Mouse (Mus musculus) myocyte (in vitro differentiated cells): ENCODE data around the gene Aldh3b1. TPM values are rescaled to one million over a fixed set of nuclear protein-coding genes. Genes with fewer than 3 reads are reported as not detected.

Experiments
- H3K27me3 ChIP-seq: one replicate; pipeline ENCODE4 v1.6.1; 2011; ENCODE audit not compliant: control insufficient read depth, insufficient read depth, insufficient read length
- H3K36me3 ChIP-seq: one replicate; pipeline ENCODE4 v1.6.1; 2011; ENCODE audit not compliant: control insufficient read depth, insufficient read depth
- H3K4me2 ChIP-seq: one replicate; pipeline ENCODE4 v1.6.1; 2011; ENCODE audit warnings: low read depth, control low read depth
- H3K4me3 ChIP-seq: one replicate; pipeline ENCODE4 v1.5.1; 2011; ENCODE audit warnings: mild to moderate bottlenecking, control low read depth, moderate library complexity
- H3K79me2 ChIP-seq: one replicate; pipeline ENCODE4 v1.6.1; 2011; ENCODE audit not compliant: control insufficient read depth, insufficient read depth
- H3ac ChIP-seq: one replicate; pipeline ENCODE4 v1.6.1; 2011; ENCODE audit not compliant: control insufficient read depth, insufficient read length
- CEBPB ChIP-seq: IDR thresholded peaks from 2 replicates; pipeline ENCODE4 v1.6.1; 2011; ENCODE audit warnings: mild to moderate bottlenecking, moderate library complexity; ENCODE audit not compliant: poor library complexity, insufficient read depth, severe bottlenecking
- E2F4 ChIP-seq: IDR thresholded peaks from one replicate; pipeline ENCODE4 v1.6.1; 2011; ENCODE audit warnings: mild to moderate bottlenecking, control low read depth, moderate library complexity; ENCODE audit not compliant: insufficient read depth
- MAX ChIP-seq: IDR thresholded peaks from one replicate; pipeline ENCODE4 v1.6.1; 2011; ENCODE audit warnings: low read depth, mild to moderate bottlenecking, control low read depth
- MYOD1 ChIP-seq, 3 experiments: IDR thresholded peaks; one replicate each; pipeline ENCODE4 v1.6.1; 2011; ENCODE audit warnings: control low read depth in 2 of 3, low read depth in 2 of 3, mild to moderate bottlenecking in 2 of 3, moderate library complexity in 1 of 3; ENCODE audit not compliant: insufficient read length in 2 of 3, control insufficient read depth in 1 of 3
- MYOG ChIP-seq, 3 experiments: IDR thresholded peaks; one replicate each; pipeline ENCODE4 v1.6.1; 2011; ENCODE audit warnings: control low read depth in 2 of 3, low read depth in 2 of 3, mild to moderate bottlenecking in 2 of 3; ENCODE audit not compliant: insufficient read length in 2 of 3, control insufficient read depth in 1 of 3, insufficient read depth in 1 of 3
- POLR2A ChIP-seq: IDR thresholded peaks from one replicate; pipeline ENCODE4 v1.6.1; 2011; ENCODE audit warnings: low read depth, mild to moderate bottlenecking, control low read depth, moderate library complexity; ENCODE audit not compliant: insufficient read length
- POLR2AphosphoS2 ChIP-seq: IDR thresholded peaks from one replicate; pipeline ENCODE4 v1.6.1; 2011; ENCODE audit warnings: low read depth, control low read depth; ENCODE audit not compliant: insufficient read length
- REST ChIP-seq: IDR thresholded peaks from one replicate; pipeline ENCODE4 v1.6.1; 2011; ENCODE audit warnings: mild to moderate bottlenecking, control low read depth, moderate library complexity; ENCODE audit not compliant: insufficient read depth, insufficient read length
- SRF ChIP-seq: IDR thresholded peaks from one replicate; pipeline ENCODE4 v1.6.1; 2011; ENCODE audit warnings: low read depth; ENCODE audit not compliant: control insufficient read depth, insufficient read length
- TCF12 ChIP-seq: IDR thresholded peaks from one replicate; pipeline ENCODE4 v1.6.1; 2011; ENCODE audit warnings: mild to moderate bottlenecking, control low read depth; ENCODE audit not compliant: poor library complexity, insufficient read depth, severe bottlenecking
- TCF3 ChIP-seq: IDR thresholded peaks from one replicate; pipeline ENCODE4 v1.6.1; 2011; ENCODE audit warnings: low read depth, control low read depth; ENCODE audit not compliant: insufficient read length
- USF1 ChIP-seq: IDR thresholded peaks from one replicate; pipeline ENCODE4 v1.6.1; 2011; ENCODE audit warnings: low read depth, mild to moderate bottlenecking, control low read depth, moderate library complexity
- polyA plus RNA-seq: library from polyadenylated mRNA; unstranded; fragments of >200 nt; fragmentation: generic; extraction: Trizol; gene quantifications from one replicate; pipeline ENCODE4 v1.2.1, GENCODE M21; 2012; ENCODE audit warnings: missing spikeins

Aldh3b1 gene
- polyA plus RNA-seq, 1 experiment, result 51.8 TPM

DNA sequence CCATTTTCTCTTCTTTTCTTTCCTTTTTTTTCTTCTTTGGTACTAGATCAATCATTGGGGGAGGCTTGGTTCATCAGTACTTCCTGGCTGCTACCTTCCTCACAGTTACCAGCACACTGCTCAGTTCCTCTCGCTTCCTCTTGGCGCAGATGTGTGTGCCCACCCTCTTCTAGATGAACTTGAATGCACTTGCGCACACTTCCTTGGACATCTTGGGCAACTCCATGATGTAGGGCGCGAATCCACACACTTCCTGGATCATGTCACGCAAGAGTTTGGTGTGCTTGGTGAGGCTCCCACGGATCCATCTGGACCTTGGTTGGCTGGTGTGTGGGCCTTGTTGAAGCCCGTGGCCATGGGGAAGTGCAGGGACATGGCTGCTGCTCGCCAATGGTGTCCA, 2.1 kb upstream of the Aldh3b1 start:
- TF ChIP-seq MAX (no peak), TCF12 (no peak), REST (no peak), POLR2A (no peak), SRF (no peak), CEBPB (no peak), MYOD1 (IDR thresholded peaks at IDR 0.05; ENCODE audit: control insufficient read depth in 1 of 3, insufficient read length in 2 of 3, low read depth in 2 of 3) (no peak), POLR2AphosphoS2 (no peak), USF1 (no peak), E2F4 (no peak), TCF3 (no peak), MYOG (IDR thresholded peaks at IDR 0.05; ENCODE audit: control insufficient read depth in 1 of 3, insufficient read depth in 1 of 3, insufficient read length in 2 of 3, low read depth in 2 of 3) (no peak)
- no peak overlapping the region for H3K4me3 ChIP-seq

DNA sequence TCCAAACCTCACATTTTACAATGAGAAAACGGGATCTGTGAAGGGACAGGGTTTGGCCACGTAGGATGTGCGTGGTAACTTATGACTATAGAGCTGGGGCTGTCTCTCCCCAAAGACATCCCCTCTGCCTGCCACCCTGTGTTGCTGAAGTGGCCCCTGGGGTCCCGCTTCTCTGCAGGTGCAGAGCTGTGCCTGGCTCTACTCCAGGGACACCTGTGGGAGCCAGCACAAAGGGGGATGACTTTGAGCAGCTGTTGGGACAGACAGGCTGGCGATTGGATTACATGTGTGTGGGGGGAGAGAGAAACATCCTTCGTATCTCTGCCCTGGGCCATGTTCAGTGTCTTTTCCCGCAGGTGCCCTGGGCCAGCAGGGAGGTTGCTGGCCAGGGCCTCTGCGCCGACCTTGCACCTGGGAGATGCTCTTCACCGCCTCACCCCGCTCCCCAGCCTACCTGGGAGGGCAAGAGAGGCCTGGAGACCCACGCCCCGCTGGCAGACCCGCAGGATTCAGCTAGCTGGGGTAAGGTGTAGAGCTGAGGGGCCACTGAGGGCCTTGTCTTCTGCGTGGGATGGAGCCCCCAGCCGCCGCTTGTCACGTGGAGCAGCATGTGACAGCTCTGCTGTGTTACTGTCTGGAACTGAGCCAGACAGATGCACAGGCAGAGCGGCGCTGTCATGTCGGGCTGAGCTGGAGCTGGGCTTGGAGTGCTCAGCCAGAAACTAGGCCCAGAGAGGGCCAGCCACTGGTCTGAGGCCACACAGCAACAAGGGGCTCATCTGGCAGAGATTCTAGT, 852 bp upstream of the Aldh3b1 start:
- no peak overlapping the region for H3K4me3 ChIP-seq
- no peaks in the 10 kb centered on the region for H3K36me3 ChIP-seq
- H3K27me3 ChIP-seq, result no peaks in the 10 kb centered on the region
- TF ChIP-seq POLR2AphosphoS2 (no peak), USF1 (no peak), TCF3 (no peak), SRF (no peak), MYOG (IDR thresholded peaks at IDR 0.05; ENCODE audit: control insufficient read depth in 1 of 3, insufficient read depth in 1 of 3, insufficient read length in 2 of 3, low read depth in 2 of 3) (peak in 1 of 3 experiments; percentile 58), MYOD1 (IDR thresholded peaks at IDR 0.05; ENCODE audit: control insufficient read depth in 1 of 3, insufficient read length in 2 of 3, low read depth in 2 of 3) (peak in 2 of 3 experiments; percentile 55 to 75), E2F4 (no peak), REST (no peak)
- H3ac ChIP-seq, result no peak overlapping the region
- peak overlapping the region; percentile 56 for H3K4me2 ChIP-seq
- no peaks in the 10 kb centered on the region for H3K79me2 ChIP-seq

More for the DNA sequence above, 2.1 kb upstream of the Aldh3b1 start:
- Histone ChIP-seq H3K36me3 (no peaks in the 10 kb centered on the region), H3K27me3 (no peaks in the 10 kb centered on the region), H3ac (no peak overlapping the region), H3K79me2 (no peaks in the 10 kb centered on the region), H3K4me2 (no peak overlapping the region)

- Histone ChIP-seq H3K27me3 (no peaks in the 10 kb centered on the region), H3K4me2 (peak overlapping the region; percentile 56), H3ac (no peak overlapping the region), H3K4me3 (peak overlapping the region; percentile 15), H3K36me3 (no peaks in the 10 kb centered on the region), H3K79me2 (no peaks in the 10 kb centered on the region)
- TF ChIP-seq TCF3 (no peak), USF1 (no peak), MAX (no peak), TCF12 (no peak), REST (no peak), MYOD1 (IDR thresholded peaks at IDR 0.05; ENCODE audit: control insufficient read depth in 1 of 3, insufficient read length in 2 of 3, low read depth in 2 of 3) (no peak)
These were observed 829 bp downstream of the Aldh3b1 start for GRCm38 (mm10) chr19:3928779-3929178.

DNA sequence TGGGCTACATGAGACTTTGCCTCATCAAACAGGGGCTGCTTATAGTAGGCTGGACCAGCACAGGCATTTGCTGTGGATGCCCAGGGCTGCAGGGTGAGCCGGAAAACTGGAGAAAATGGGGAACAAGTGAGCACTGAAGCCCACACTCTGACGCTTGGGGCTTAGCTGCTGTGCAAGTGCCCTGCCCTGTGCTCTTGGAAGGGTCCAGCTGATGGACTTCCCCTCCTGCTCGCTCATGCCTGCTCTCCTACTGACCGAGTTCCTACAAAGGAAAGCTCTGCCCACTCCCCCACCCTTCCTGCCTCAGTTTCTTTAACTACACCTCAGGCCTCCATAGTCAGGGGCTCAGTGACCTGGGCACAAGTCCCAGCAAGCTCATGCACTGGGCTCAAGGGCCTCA, 1.6 kb downstream of the Aldh3b1 start:
- H3K4me3 ChIP-seq, result no peak overlapping the region
- TF ChIP-seq TCF3, result no peak
- TF ChIP-seq TCF12, result no peak
- no peak for TF ChIP-seq MAX
- TF ChIP-seq USF1, result no peak
- no peak for TF ChIP-seq REST
- TF ChIP-seq E2F4, result no peak
- no peak for TF ChIP-seq POLR2A
- TF ChIP-seq MYOG (IDR thresholded peaks at IDR 0.05; ENCODE audit: control insufficient read depth in 1 of 3, insufficient read depth in 1 of 3, insufficient read length in 2 of 3, low read depth in 2 of 3), result no peak
- TF ChIP-seq MYOD1 (IDR thresholded peaks at IDR 0.05; ENCODE audit: control insufficient read depth in 1 of 3, insufficient read length in 2 of 3, low read depth in 2 of 3), result no peak
- no peak for TF ChIP-seq SRF
- no peak for TF ChIP-seq POLR2AphosphoS2
- no peak for TF ChIP-seq CEBPB
- H3K79me2 ChIP-seq, result no peaks in the 10 kb centered on the region
- no peaks in the 10 kb centered on the region for H3K36me3 ChIP-seq
- no peaks in the 10 kb centered on the region for H3K27me3 ChIP-seq
- no peak overlapping the region for H3K4me2 ChIP-seq
- no peak overlapping the region for H3ac ChIP-seq

GRCm38 (mm10) chr19:3926685-3927084, 2.9 kb downstream of the Aldh3b1 start:
- H3K4me3 ChIP-seq, result no peak overlapping the region
- H3K36me3 ChIP-seq, result no peaks in the 10 kb centered on the region
- no peaks in the 10 kb centered on the region for H3K79me2 ChIP-seq
- H3K4me2 ChIP-seq, result peak overlapping the region; percentile 70
- no peaks in the 10 kb centered on the region for H3K27me3 ChIP-seq
- no peak overlapping the region for H3ac ChIP-seq
- no peak for TF ChIP-seq USF1
- TF ChIP-seq REST, result no peak
- no peak for TF ChIP-seq CEBPB
- peak; percentile 3 for TF ChIP-seq POLR2A
- no peak for TF ChIP-seq E2F4
- TF ChIP-seq SRF, result peak; percentile 31
- TF ChIP-seq TCF3, result no peak
